Mouse (Mus musculus): Measurements from ENCODE around the gene Fam240a. TPM values are rescaled to one million over a fixed set of nuclear protein-coding genes. Genes with fewer than 3 reads are reported as not detected.

Fam240a gene
- polyA plus RNA-seq, 1 experiment from 2014 or later: not detected

Small RNA genes lying within 50 kb of the gene (microRNA-seq; reads per million reads assigned to microRNA genes)
- not detected for gene Gm24269

Other genes with a start within 250 kb of the Fam240a start
- gene Myl3, start 175.0 kb downstream of the Fam240a start, polyA plus RNA-seq (2014; fragmentation: Nextera tagmentation; extraction: Ambion mirVana): 2.9 and 5.3 TPM in 2 replicates
- gene Pth1r, start 169.7 kb downstream of the Fam240a start, polyA plus RNA-seq (2014; fragmentation: Nextera tagmentation; extraction: Ambion mirVana): 33.7 and 36.2 TPM in 2 replicates
- not detected in 2 replicates for gene Prss42, start 118.7 kb downstream of the Fam240a start, polyA plus RNA-seq (2014; fragmentation: Nextera tagmentation; extraction: Ambion mirVana)
- not detected in 2 replicates for gene Prss44, start 102.9 kb downstream of the Fam240a start, polyA plus RNA-seq (2014; fragmentation: Nextera tagmentation; extraction: Ambion mirVana)
- gene Prss43, start 90.2 kb downstream of the Fam240a start, polyA plus RNA-seq (2014; fragmentation: Nextera tagmentation; extraction: Ambion mirVana): 0.14 TPM in 1 of 2 replicates, not detected in the other
- 0.20 TPM in 1 of 2 replicates, not detected in the other for gene Prss45, start 82.3 kb downstream of the Fam240a start, polyA plus RNA-seq (2014; fragmentation: Nextera tagmentation; extraction: Ambion mirVana)
- not detected in 2 replicates for gene Prss46, start 72.4 kb downstream of the Fam240a start, polyA plus RNA-seq (2014; fragmentation: Nextera tagmentation; extraction: Ambion mirVana)
- not detected in 2 replicates for gene Prss50, start 58.9 kb downstream of the Fam240a start, polyA plus RNA-seq (2014; fragmentation: Nextera tagmentation; extraction: Ambion mirVana)
- 1.1 and 1.4 TPM in 2 replicates for gene Als2cl, start 37.0 kb downstream of the Fam240a start, polyA plus RNA-seq (2014; fragmentation: Nextera tagmentation; extraction: Ambion mirVana)
- gene Tmie, start 36.7 kb downstream of the Fam240a start, polyA plus RNA-seq (2014; fragmentation: Nextera tagmentation; extraction: Ambion mirVana): 0.32 and 0.70 TPM in 2 replicates
- gene Tdgf1, start 29.3 kb upstream of the Fam240a start, polyA plus RNA-seq (2014; fragmentation: Nextera tagmentation; extraction: Ambion mirVana): not detected in 2 replicates
- 0.15 and 0.51 TPM in 2 replicates for gene Lrrc2, start 34.7 kb upstream of the Fam240a start, polyA plus RNA-seq (2014; fragmentation: Nextera tagmentation; extraction: Ambion mirVana)
- gene Rtp3, start 73.7 kb upstream of the Fam240a start, polyA plus RNA-seq (2014; fragmentation: Nextera tagmentation; extraction: Ambion mirVana): 0.09 TPM in 1 of 2 replicates, not detected in the other
- gene Ltf, start 102.4 kb upstream of the Fam240a start, polyA plus RNA-seq (2014; fragmentation: Nextera tagmentation; extraction: Ambion mirVana): 0.19 TPM in 1 of 2 replicates, not detected in the other
- 0.54 and 1.6 TPM in 2 replicates for gene Ccrl2, start 140.7 kb upstream of the Fam240a start, polyA plus RNA-seq (2014; fragmentation: Nextera tagmentation; extraction: Ambion mirVana)
- 50.8 and 51.3 TPM in 2 replicates for gene Lrrfip2, start 200.7 kb upstream of the Fam240a start, polyA plus RNA-seq (2014; fragmentation: Nextera tagmentation; extraction: Ambion mirVana)

All from neural tube, embryonic 11.5 days (tissue).